Mouse (Mus musculus) megakaryocyte, embryonic 14.5 days (primary cell): Measurements from ENCODE around the gene Tubgcp5. TPM values are rescaled to one million over a fixed set of nuclear protein-coding genes. Genes with fewer than 3 reads are reported as not detected.

Experiments used
- H3K27me3 ChIP-seq: replicated peaks from 2 replicates; pipeline ENCODE3; 2012; ENCODE audit warnings: inconsistent platforms
- H3K36me3 ChIP-seq: replicated peaks from 2 replicates; pipeline ENCODE3; 2012; ENCODE audit warnings: low read length, inconsistent platforms, mixed read lengths
- H3K4me1 ChIP-seq: 2 replicates; pipeline ENCODE4 v1.6.1; 2012; ENCODE audit warnings: inconsistent platforms
- H3K4me3 ChIP-seq: replicated peaks from 2 replicates; pipeline ENCODE3; 2012; ENCODE audit warnings: moderate library complexity, mild to moderate bottlenecking, inconsistent platforms
- H3K9me3 ChIP-seq: 2 replicates; pipeline ENCODE4 v1.6.1; 2012; ENCODE audit warnings: inconsistent platforms
- FLI1 ChIP-seq: IDR thresholded peaks from 2 replicates; pipeline ENCODE4 v1.6.1; 2012; ENCODE audit warnings: low read length, inconsistent platforms, mixed read lengths
- GATA1 ChIP-seq: IDR thresholded peaks from 3 replicates; pipeline ENCODE4 v1.6.1; 2012; ENCODE audit warnings: mixed read lengths, low read length, inconsistent platforms, borderline replicate concordance
- polyA plus RNA-seq: library from polyadenylated mRNA; stranded (reverse); fragments of >175 nt; gene quantifications from 2 replicates; pipeline ENCODE4 v1.2.3, GENCODE M21; 2012; ENCODE audit warnings: low replicate concordance; ENCODE audit not compliant: insufficient read depth

Gene Tubgcp5
- polyA plus RNA-seq, 1 experiment, result 0.48 TPM

DNA sequence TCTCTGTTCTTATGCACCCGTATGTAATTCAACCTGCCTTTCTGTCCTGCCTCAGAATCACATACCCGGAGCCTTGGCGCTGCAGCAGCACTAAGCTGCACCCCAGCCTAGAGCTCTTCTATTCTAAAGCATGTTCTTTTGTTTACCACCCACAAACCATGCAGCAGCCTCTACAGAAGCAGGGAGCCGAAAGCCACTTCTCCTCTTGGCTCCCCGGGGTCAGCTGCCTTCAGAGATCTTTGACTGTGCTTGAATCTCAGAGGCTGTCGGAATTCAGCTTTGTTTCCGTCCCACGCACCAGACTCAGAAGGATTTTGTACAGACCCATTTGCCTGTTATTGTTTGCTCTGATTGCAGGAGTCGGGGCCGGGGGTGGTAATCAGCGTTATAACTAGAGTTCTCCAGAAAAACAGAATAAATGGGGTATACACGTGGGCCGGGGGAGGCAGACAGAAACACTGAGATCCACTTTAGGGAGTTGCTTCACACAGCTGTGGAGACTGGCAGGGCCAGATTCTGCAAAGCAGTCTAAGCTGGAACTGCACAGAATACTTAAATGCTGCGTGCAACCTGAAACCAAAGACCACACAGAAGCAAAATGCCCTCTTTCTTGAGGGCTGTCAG is 56.1 kb downstream of the Tubgcp5 start:
- TF ChIP-seq FLI1, result no peak
- H3K4me1 ChIP-seq, result peaks cover 89% of the 10 kb centered on the region
- H3K9me3 ChIP-seq, result no peaks in the 10 kb centered on the region
- H3K4me3 ChIP-seq, result no peak overlapping the region
- H3K27me3 ChIP-seq, result no peaks in the 10 kb centered on the region
- H3K36me3 ChIP-seq, result peaks cover 46% of the 10 kb centered on the region

DNA sequence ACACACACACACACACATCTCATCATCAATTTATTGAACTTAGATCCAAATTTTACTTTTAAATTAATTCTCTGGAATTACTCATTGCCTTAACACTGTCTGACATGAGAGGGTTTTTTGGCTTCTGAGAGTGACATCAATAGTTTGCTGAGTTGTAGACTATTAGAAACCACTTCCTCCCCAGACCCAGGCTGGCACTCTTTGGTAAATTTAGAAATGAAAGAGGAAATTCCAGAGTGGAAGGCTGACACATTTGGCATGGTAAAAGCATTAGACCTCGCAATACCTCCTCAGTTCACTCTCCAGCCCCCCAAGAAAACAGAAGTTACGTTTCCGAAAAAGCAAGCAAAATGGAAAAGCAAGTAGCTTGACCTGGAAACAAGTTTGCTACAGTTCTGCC is 58.8 kb downstream of the Tubgcp5 start:
- no peaks in the 10 kb centered on the region for H3K9me3 ChIP-seq
- H3K4me3 ChIP-seq, result peak overlapping the region; percentile 88
- TF ChIP-seq FLI1, result no peak
- no peak for TF ChIP-seq GATA1
- peaks cover 50% of the 10 kb centered on the region for H3K36me3 ChIP-seq
- peaks cover 92% of the 10 kb centered on the region for H3K4me1 ChIP-seq
- H3K27me3 ChIP-seq, result no peaks in the 10 kb centered on the region

DNA sequence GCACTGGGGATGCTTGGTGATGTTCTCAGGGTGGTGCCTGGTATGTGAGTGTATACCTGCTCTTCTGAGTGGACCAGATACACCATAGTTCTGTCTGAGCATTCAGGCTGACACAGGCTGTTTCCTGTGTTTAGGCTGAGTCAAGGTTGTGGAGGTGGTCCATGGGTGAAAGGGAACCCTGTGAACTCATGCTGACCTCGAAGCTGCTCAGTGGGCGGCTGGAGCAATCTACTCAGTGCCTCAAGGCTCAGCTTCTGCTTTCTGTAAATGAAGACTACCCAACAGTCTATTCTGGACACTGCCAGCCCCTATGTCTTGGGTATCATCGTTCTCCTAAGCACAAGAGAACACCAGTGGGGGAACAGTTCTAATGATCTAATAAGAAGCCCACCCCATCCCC is 61.6 kb downstream of the Tubgcp5 start:
- H3K9me3 ChIP-seq, result no peaks in the 10 kb centered on the region
- H3K36me3 ChIP-seq, result peaks cover 34% of the 10 kb centered on the region
- TF ChIP-seq FLI1, result no peak
- no peak for TF ChIP-seq GATA1
- no peaks in the 10 kb centered on the region for H3K27me3 ChIP-seq
- peak overlapping the region; percentile 48 for H3K4me3 ChIP-seq
- H3K4me1 ChIP-seq, result peaks cover 96% of the 10 kb centered on the region

DNA sequence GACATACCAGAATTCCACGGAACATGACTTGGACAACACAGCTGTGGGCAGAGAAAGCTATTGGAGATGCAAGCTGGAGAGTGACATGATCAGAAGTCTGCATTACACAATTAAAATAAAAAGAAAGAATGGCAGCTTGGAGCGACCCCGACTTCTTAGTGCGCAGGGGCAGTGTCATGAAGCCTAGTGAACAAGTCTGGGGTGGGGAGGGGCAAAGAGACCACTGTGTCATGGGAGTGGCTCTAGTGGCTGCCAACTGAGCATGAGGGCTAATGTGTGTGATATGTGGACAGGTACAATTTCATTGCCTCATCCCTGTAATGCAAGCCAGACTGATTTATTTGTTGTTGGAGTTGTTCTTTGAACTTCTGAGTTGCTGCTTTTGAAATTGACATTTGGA is 62.8 kb downstream of the Tubgcp5 start:
- H3K4me1 ChIP-seq, result peaks cover 86% of the 10 kb centered on the region
- TF ChIP-seq FLI1 (no peak), GATA1 (no peak)
- no peaks in the 10 kb centered on the region for H3K9me3 ChIP-seq
- peaks cover 34% of the 10 kb centered on the region for H3K36me3 ChIP-seq
- H3K4me3 ChIP-seq, result no peak overlapping the region
- H3K27me3 ChIP-seq, result no peaks in the 10 kb centered on the region

DNA sequence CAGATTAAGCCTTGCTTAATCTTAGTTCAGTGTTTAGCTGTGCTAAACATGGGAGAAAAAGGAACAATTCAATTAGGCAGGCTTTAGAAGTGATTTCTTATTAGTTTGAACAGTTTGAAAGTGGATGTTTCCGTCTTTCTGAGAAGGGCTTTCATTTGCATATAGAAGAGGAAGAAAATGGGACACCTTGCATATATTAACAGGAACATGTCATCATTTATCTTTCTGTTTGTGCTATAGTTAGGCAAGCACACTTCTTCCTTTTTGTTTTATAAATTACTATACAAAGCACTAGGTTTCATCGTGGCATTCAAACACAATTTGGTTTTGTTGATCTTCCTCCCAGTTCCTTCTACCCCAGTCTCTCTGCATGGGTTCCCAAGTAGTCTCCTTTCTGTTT is 63.8 kb downstream of the Tubgcp5 start:
- peaks cover 40% of the 10 kb centered on the region for H3K36me3 ChIP-seq
- H3K9me3 ChIP-seq, result no peaks in the 10 kb centered on the region
- peaks cover 84% of the 10 kb centered on the region for H3K4me1 ChIP-seq
- H3K4me3 ChIP-seq, result no peak overlapping the region
- TF ChIP-seq GATA1, result no peak
- no peak for TF ChIP-seq FLI1
- H3K27me3 ChIP-seq, result no peaks in the 10 kb centered on the region

DNA sequence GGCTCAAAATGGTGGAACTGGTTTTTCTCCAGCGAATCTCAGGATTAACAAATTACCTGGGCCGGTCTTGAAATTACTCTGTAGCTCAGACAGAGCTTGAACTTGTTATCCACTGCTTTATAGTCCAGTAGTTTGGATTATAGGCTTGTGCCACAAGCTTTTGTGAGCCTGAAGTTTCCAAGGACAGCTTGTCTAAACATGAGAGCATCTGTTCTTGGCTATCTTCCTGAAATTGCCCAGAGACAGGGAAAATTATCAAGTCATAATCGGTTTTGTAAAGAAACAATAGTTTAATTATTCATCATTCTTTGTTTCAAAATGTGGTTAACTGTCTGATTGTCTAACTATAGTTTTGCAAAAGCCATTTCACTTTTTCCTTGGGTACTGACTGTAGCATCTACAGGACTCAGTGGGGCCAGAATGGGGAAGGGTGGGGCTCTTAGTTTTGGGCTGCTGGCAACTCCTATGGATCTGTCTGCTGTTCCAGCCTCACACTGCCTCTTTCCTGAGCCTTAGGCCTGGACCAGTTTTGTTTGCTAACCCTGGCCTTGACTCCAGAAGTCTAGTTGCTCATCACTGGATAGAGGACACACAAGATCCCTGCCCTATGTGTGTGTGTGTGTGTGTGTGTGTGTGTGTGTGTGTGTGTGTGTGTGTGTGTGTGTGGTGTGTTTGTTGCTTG is 65.0 kb downstream of the Tubgcp5 start:
- H3K4me1 ChIP-seq, result peaks cover 84% of the 10 kb centered on the region
- TF ChIP-seq GATA1, result no peak
- no peak for TF ChIP-seq FLI1
- peaks cover 49% of the 10 kb centered on the region for H3K36me3 ChIP-seq
- no peaks in the 10 kb centered on the region for H3K27me3 ChIP-seq
- H3K4me3 ChIP-seq, result no peak overlapping the region
- no peaks in the 10 kb centered on the region for H3K9me3 ChIP-seq

DNA sequence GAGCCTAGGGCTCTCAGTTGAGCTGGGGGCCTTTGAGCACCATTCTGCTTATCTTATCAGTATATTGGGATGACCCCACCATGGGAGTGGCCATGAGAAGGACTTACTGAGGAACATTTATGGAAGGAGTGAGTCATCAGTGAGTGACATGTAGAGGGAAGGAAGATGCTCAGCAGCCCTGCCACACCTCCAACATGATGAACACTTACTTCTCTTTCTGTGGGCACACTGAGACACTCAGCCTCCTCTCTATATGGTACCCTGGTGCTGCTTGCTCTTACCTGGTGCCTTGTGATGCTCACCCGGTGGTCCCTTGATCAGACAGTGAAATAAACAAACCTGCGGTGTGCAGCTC is 65.5 kb downstream of the Tubgcp5 start:
- Histone ChIP-seq H3K4me1 (peaks cover 84% of the 10 kb centered on the region), H3K36me3 (peaks cover 47% of the 10 kb centered on the region), H3K27me3 (no peaks in the 10 kb centered on the region), H3K4me3 (peak overlapping the region; percentile 50), H3K9me3 (no peaks in the 10 kb centered on the region)
- TF ChIP-seq FLI1 (no peak), GATA1 (no peak)

DNA sequence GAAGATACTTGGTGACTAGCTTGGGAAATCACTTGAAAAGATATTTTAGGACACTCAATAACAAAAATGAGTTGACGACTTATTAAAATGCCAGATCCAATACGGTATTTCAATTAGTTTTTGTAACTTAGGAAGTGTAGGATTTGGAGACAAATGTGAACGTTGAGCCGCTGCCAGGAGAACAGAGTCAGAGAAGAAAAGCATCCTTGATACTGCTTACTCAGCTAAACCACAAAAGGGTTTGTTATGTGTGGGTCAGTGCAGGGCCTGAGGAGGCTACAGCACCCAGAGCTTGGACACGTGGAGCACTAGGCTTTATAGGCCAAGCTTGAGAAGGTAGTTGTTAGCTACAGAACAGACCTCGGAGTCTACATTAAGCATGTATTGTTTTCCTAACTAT is 66.0 kb downstream of the Tubgcp5 start:
- peaks cover 82% of the 10 kb centered on the region for H3K4me1 ChIP-seq
- no peak for TF ChIP-seq FLI1
- no peak for TF ChIP-seq GATA1

DNA sequence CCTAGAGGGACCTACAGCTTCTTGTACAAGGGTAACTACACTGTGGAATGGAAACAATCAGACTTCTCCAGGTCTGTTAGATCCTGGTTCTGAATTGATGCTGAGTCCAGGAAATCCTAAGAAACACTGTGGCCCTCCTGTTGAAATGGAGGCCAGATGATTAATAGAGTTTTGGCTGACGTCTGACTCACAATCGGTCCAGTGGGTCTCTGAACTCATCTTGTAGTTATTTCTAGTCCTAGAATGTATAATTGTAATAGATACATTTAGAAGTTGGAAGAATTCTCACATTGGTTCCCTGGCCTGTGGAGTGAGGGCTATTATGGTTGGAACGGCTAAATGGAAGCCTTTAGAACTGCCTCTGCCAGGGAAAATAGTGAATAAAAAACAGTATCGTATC is 67.2 kb downstream of the Tubgcp5 start:
- Histone ChIP-seq H3K36me3 (peaks cover 41% of the 10 kb centered on the region), H3K4me3 (no peak overlapping the region), H3K4me1 (peaks cover 82% of the 10 kb centered on the region), H3K9me3 (no peaks in the 10 kb centered on the region), H3K27me3 (no peaks in the 10 kb centered on the region)
- TF ChIP-seq GATA1, result no peak

More for the DNA sequence above, 66.0 kb downstream of the Tubgcp5 start:
- H3K4me3 ChIP-seq, result no peak overlapping the region
- H3K9me3 ChIP-seq, result no peaks in the 10 kb centered on the region
- H3K36me3 ChIP-seq, result peaks cover 45% of the 10 kb centered on the region
- H3K27me3 ChIP-seq, result no peaks in the 10 kb centered on the region

DNA sequence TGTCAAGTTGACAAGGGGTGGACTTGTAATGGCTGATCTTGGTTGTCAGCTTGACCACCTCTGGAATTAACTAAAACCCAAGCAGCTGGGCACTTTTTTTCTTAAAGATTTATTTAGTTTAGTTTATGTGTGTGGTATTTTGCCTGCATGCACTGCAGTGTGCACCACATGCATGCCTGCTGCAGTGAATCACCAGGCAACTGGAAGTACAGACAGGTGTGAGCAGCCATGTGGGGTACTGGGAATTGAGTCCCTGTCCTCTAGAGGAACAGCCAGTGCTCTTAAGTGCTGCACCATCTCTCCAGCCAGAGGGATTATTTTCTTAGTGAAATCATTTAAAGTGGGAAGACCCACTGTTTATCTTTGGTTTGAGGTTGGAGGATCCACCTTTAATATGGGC is 71.1 kb downstream of the Tubgcp5 start:
- H3K36me3 ChIP-seq, result peaks cover 37% of the 10 kb centered on the region
- no peak overlapping the region for H3K4me3 ChIP-seq
- TF ChIP-seq GATA1 (no peak), FLI1 (no peak)
- H3K27me3 ChIP-seq, result no peaks in the 10 kb centered on the region
- peaks cover 73% of the 10 kb centered on the region for H3K4me1 ChIP-seq
- H3K9me3 ChIP-seq, result no peaks in the 10 kb centered on the region
